Mouse (Mus musculus): ENCODE results near the gene Swi5. TPM values are rescaled to one million over a fixed set of nuclear protein-coding genes. Genes with fewer than 3 reads are reported as not detected.

Swi5 gene
- polyA plus RNA-seq, 1 experiment from 2014 or later: 158 TPM

DNA sequence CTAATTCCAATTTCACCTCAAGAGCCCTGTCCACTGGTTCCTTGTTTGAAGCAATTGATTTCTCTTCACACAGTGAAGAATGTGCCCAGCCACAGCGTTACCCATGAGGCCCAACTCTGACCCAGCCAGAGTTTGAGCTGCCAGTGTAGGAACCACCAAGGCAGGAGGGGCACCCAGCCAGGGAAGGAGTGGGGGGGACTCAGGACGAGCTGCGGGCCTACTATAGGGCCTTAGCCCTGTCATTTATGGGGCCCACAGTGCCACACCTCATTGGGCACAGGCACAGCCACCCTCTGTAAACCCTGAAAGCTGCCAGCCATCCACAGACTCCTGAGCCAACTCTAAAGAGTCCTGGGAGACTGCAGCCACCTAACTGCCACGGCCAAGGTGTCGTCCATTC lies 33.3 kb downstream of the Swi5 start:
- Histone ChIP-seq H3K4me1 (replicated peaks) (peaks cover 11% of the 10 kb centered on the region), H3K9ac (no peak overlapping the region), H3K27ac (replicated peaks) (no peak overlapping the region), H3K4me3 (replicated peaks) (no peak overlapping the region), H3K4me2 (no peak overlapping the region), H3K27me3 (no peaks in the 10 kb centered on the region), H3K9me3 (replicated peaks) (no peaks in the 10 kb centered on the region), H3K36me3 (replicated peaks) (peaks cover 74% of the 10 kb centered on the region)
- no peak for ATAC-seq (ENCODE audit: insufficient read depth)
- 61% methylated on average over 5 of the region's 5 CpGs for WGBS (ENCODE audit: insufficient replicate concordance)

DNA sequence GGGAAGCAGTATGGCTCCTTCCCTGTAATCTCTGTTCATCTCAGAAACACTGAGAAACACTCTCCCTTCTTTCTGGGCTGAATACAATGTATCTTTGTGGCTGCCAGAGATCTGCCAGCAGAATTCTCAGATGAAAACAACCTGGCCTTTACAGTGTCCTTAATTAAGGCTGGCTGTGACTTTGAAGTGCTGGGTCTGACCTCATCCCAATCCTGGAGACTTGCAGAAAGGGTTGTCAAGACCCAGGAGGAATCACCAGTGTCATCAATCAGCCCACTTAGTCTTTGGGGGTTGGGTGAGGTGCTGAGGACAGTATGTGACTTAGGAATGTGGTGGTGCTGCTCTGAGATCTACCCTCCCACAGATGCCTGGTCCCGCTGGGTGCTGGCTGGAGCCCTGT lies 34.5 kb downstream of the Swi5 start:
- no peak overlapping the region for H3K27ac ChIP-seq (replicated peaks)
- H3K4me3 ChIP-seq (replicated peaks): no peak overlapping the region
- peaks cover 85% of the 10 kb centered on the region for H3K36me3 ChIP-seq (replicated peaks)
- no peaks in the 10 kb centered on the region for H3K27me3 ChIP-seq
- 95% methylated on average over 1 of the region's 1 CpGs for WGBS (ENCODE audit: insufficient replicate concordance)
- no peak overlapping the region for H3K4me2 ChIP-seq
- H3K9me3 ChIP-seq (replicated peaks): no peaks in the 10 kb centered on the region
- H3K9ac ChIP-seq: no peak overlapping the region
- no peak for ATAC-seq (ENCODE audit: insufficient read depth)
- peaks cover under 1% of the 10 kb centered on the region for H3K4me1 ChIP-seq (replicated peaks)

DNA sequence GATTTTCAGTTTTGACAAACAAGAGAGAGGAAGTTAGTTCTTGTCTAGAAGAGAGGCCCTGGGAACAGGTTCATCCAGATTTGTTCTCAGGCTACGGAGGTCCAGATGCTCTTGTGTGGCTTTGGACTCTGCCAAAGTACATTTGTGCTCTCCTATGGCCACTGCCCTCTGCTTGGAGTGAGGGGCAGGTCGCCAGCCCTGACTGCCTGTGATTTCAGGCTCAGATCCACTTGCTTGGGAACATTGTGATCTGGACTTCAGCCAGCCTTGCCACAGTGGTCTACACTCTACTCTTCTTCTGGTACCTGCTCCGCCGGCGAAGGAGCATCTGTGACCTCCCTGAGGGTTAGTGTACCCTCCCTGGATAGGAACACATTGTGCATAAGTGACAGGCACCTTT lies 35.2 kb downstream of the Swi5 start:
- H3K4me2 ChIP-seq: no peak overlapping the region
- no peaks in the 10 kb centered on the region for H3K9me3 ChIP-seq (replicated peaks)
- ATAC-seq (ENCODE audit: insufficient read depth): no peak
- no peak overlapping the region for H3K27ac ChIP-seq (replicated peaks)
- H3K9ac ChIP-seq: no peak overlapping the region
- H3K27me3 ChIP-seq: no peaks in the 10 kb centered on the region
- peaks cover 85% of the 10 kb centered on the region for H3K36me3 ChIP-seq (replicated peaks)
- no peaks in the 10 kb centered on the region; the same call in 1 of the 2 replicates for H3K4me1 ChIP-seq (replicated peaks)
- no peak overlapping the region for H3K4me3 ChIP-seq (replicated peaks)
- WGBS (ENCODE audit: insufficient replicate concordance): 76% methylated on average over 5 of the region's 5 CpGs

DNA sequence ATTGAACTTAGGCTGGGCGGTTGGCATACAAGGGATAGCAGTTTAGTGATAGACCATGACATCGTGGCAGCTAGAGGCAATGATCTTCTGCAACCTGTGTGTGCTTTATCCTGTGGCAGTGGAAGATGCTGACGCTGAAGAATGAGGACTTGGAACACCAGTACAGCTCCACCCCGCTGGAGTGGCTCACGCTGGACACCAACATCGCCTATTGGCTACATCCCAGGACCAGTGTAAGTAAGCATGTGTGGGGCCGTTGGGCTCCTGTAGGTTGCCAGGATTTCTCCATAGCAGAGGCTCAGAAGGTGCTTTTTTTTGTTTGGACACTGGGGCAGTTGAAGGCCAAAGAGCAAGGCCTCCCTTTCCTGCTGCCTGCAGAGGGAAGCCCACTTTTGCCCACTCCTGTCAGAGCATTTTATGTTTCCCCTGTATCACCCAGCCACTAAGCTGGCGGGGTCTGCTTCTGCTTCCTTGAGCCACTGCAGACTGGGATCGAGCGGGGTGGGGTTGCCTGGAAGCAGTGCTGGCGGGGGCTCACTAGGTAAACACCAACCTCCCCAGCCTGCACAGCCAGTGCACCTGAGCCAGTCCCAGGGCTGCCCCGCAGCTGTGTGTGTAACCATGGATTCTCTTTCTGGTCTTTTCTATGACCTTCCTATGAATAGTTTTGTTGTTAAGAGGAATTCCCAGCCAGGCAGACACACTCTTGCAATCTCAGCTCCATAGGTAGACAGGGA lies 35.9 kb downstream of the Swi5 start:
- no peak for ATAC-seq (ENCODE audit: insufficient read depth)
- Histone ChIP-seq H3K4me2 (no peak overlapping the region), H3K9ac (no peak overlapping the region), H3K4me1 (replicated peaks) (no peaks in the 10 kb centered on the region; the same call in 1 of the 2 replicates), H3K4me3 (replicated peaks) (no peak overlapping the region), H3K27ac (replicated peaks) (no peak overlapping the region), H3K27me3 (no peaks in the 10 kb centered on the region), H3K9me3 (replicated peaks) (no peaks in the 10 kb centered on the region), H3K36me3 (replicated peaks) (peaks cover 84% of the 10 kb centered on the region)
- WGBS (ENCODE audit: insufficient replicate concordance): 69% methylated on average over 12 of the region's 12 CpGs

DNA sequence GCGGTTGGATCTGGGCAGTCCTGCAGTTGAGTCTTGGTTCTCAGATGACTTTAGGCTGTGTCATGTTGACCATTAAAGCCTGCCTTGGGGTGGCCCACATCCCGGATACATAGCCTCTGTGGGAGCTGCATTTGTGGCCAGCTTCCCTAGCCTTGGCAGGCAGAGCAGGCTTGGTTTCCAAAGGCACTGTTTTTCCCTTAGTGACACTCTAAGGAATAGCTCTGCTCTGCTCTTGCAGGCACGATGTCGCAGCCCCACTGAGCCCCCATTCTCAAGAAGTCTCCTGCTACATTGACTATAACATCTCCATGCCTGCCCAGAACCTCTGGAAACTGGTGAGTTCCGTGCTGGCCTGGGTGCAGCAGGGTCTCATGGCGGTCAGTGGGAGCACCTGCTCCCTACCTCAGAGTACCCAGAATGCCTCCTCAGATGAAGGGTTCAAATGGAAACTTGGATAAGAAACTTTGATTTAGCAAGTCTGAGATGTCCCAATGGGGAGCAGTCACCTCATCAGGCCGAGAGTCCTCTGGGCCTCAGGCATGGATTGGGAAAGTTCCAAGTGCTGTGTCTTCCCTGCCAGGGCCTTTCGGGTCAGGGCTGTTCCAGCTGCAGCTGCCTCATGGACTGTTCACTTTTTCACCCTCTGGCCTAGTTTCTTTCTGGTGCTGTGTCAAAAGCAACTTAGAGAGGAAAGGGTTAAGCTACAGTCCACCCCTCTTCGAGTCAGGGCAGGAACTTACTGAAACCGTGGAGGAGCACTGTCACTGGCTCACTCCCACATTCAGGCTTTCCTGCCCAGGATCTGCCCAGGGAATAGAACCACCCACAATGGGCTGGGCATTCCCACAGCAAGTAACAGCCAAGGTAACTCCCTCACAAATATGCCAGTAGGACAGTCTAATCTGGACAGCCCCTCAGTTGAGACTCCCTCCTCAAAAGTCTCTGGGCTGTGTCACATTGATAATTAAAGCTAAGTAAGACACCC lies 39.2 kb downstream of the Swi5 start:
- peaks cover 93% of the 10 kb centered on the region for H3K36me3 ChIP-seq (replicated peaks)
- H3K4me1 ChIP-seq (replicated peaks): no peaks in the 10 kb centered on the region
- H3K27ac ChIP-seq (replicated peaks): no peak overlapping the region
- 70% methylated on average over 10 of the region's 10 CpGs for WGBS (ENCODE audit: insufficient replicate concordance)
- no peak overlapping the region for H3K9ac ChIP-seq
- no peak for ATAC-seq (ENCODE audit: insufficient read depth)
- H3K4me3 ChIP-seq (replicated peaks): no peak overlapping the region
- no peaks in the 10 kb centered on the region for H3K27me3 ChIP-seq
- no peaks in the 10 kb centered on the region for H3K9me3 ChIP-seq (replicated peaks)
- no peak overlapping the region for H3K4me2 ChIP-seq

DNA sequence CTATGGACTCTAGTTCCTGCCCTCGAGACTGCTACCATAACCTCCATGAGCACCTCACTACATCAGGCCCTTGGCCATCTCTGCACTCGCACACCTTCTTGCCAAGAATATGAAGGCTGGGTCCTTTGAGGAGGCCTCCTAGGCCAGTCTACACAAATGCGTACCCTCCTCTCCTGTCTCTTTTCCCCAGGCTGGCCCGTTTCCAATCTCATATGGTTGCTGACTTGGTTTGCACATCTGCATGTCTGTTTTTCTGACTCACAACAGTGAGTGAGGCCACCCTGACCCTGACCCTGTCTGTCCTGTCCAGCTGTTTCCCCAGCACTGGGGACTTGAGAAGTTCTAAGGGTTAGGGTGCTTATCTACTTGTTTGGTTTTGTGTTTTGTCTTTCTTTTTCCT lies 41.1 kb downstream of the Swi5 start:
- Histone ChIP-seq H3K9ac (no peak overlapping the region), H3K9me3 (replicated peaks) (no peaks in the 10 kb centered on the region), H3K4me2 (no peak overlapping the region), H3K4me1 (replicated peaks) (no peaks in the 10 kb centered on the region), H3K4me3 (replicated peaks) (no peak overlapping the region), H3K27me3 (no peaks in the 10 kb centered on the region), H3K27ac (replicated peaks) (no peak overlapping the region), H3K36me3 (replicated peaks) (peaks cover 83% of the 10 kb centered on the region)
- ATAC-seq (ENCODE audit: insufficient read depth): no peak
- WGBS (ENCODE audit: insufficient replicate concordance): 62% methylated on average over 4 of the region's 4 CpGs

DNA sequence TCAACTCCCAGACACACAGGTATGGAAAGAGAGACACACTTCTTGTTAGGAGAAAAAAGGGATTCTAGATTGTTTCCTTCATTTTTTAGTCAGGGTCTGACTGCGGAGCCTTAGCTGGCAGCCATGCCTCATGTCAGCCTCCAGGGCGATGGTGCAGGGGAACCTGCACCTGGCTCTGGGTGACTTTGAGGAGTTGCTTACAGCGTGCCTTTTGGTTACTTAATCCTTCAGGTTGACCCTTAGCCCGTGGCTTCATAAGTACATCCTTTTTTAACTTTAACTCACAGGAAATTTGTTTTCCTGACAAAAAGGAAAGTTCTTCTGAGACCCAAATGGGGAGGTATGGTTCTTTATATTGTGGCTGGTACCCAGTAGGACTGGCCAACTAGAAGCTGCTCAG lies 44.9 kb downstream of the Swi5 start:
- no peak overlapping the region for H3K9ac ChIP-seq
- no peaks in the 10 kb centered on the region for H3K9me3 ChIP-seq (replicated peaks)
- H3K4me3 ChIP-seq (replicated peaks): no peak overlapping the region
- peaks cover 10% of the 10 kb centered on the region for H3K4me1 ChIP-seq (replicated peaks)
- no peak for ATAC-seq (ENCODE audit: insufficient read depth)
- H3K36me3 ChIP-seq (replicated peaks): peaks cover 68% of the 10 kb centered on the region
- no peaks in the 10 kb centered on the region for H3K27me3 ChIP-seq
- WGBS (ENCODE audit: insufficient replicate concordance): 71% methylated on average over 4 of the region's 4 CpGs
- H3K4me2 ChIP-seq: no peak overlapping the region
- no peak overlapping the region for H3K27ac ChIP-seq (replicated peaks)

DNA sequence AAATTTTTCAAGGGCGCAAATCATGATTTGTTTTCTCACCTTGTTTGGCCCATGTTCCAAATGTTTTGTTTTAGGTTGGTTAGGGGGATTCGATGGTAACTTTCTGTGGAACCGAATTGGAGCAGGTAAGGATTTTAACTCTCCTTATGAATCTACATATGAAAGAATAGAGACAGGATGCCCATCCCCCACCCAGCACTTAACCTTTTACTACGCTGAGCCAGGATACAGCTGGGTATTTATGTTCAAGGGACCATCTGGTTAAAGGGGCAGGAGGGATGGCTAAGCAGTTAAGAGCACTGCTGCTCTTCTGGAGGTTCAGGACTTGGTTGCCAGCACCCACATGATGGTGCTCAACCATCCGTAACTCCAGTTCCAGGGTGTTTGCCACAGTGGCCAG lies 47.3 kb downstream of the Swi5 start:
- H3K27ac ChIP-seq (replicated peaks): no peak overlapping the region
- H3K4me2 ChIP-seq: no peak overlapping the region
- 81% methylated on average over 5 of the region's 5 CpGs for WGBS (ENCODE audit: insufficient replicate concordance)
- H3K9ac ChIP-seq: no peak overlapping the region
- H3K9me3 ChIP-seq (replicated peaks): no peaks in the 10 kb centered on the region
- H3K27me3 ChIP-seq: no peaks in the 10 kb centered on the region
- no peak overlapping the region for H3K4me3 ChIP-seq (replicated peaks)
- H3K4me1 ChIP-seq (replicated peaks): peaks cover 28% of the 10 kb centered on the region
- ATAC-seq (ENCODE audit: insufficient read depth): no peak
- peaks cover 46% of the 10 kb centered on the region for H3K36me3 ChIP-seq (replicated peaks)

DNA sequence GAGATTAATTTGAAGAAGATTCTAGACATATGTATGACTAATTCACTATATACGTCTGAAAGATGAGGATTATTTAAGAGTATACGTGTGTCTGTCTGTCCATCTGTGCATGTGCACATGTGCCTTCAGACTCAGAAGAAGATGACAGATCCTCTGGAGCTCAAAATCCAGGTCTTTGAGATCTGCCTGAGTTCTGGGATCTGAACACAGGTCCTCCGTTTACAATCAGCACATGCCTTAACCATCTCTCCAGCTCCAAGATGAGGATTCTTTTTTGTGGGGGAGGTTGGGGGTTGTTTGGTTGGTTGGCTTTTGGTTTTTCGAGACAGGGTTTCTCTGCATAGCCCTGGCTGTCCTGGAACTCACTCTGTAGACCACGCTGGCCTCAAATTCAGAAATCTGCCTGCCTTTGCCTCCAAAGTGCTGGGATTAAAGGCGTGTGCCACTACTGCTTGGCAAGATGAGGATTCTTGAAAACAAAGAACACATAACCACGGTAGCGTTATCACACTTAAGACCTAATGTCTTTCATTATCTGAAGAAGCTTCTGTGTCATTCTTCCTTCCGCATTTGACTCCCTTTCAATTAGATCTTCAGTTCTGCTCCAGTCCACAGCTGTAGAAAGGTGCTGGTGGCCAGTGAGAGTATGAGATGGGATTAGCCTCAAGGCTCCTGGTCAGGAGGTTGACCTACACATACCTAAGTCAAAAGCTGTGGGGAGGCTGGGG lies 49.0 kb downstream of the Swi5 start:
- Histone ChIP-seq H3K9ac (no peak overlapping the region), H3K4me3 (replicated peaks) (no peak overlapping the region), H3K4me2 (no peak overlapping the region), H3K27ac (replicated peaks) (no peak overlapping the region), H3K9me3 (replicated peaks) (no peaks in the 10 kb centered on the region), H3K4me1 (replicated peaks) (peaks cover 41% of the 10 kb centered on the region), H3K36me3 (replicated peaks) (peaks cover 35% of the 10 kb centered on the region), H3K27me3 (no peaks in the 10 kb centered on the region)
- ATAC-seq (ENCODE audit: insufficient read depth): no peak
- 61% methylated on average over 9 of the region's 9 CpGs for WGBS (ENCODE audit: insufficient replicate concordance)

DNA sequence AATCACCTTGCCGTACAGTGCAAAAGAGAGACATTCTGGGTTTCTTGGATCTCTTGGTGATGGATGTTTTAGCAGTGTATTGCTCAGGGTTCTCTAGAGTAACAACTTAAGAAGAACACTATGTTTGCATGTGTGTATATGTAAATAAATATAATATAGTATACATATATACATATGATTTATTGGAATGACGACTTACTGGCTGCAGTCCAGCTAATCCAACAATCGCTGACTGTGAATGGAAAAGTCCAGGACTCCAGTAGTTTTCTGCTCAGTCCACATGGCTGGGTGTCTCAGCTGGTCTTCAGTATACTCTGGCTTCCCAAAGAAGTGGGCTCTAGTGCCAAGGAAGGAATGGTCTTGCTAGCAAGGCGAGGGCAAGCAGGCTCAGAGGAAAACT lies 50.3 kb downstream of the Swi5 start:
- no peaks in the 10 kb centered on the region for H3K27me3 ChIP-seq
- ATAC-seq (ENCODE audit: insufficient read depth): no peak
- WGBS (ENCODE audit: insufficient replicate concordance): 35% methylated on average over 4 of the region's 4 CpGs
- H3K36me3 ChIP-seq (replicated peaks): peaks cover 39% of the 10 kb centered on the region
- no peaks in the 10 kb centered on the region for H3K9me3 ChIP-seq (replicated peaks)
- peak overlapping the region; percentile 86; the same call in 1 of the 2 replicates for H3K27ac ChIP-seq (replicated peaks)
- peak overlapping the region; percentile 65 for H3K4me3 ChIP-seq (replicated peaks)
- H3K4me2 ChIP-seq: peak overlapping the region; percentile 89
- H3K4me1 ChIP-seq (replicated peaks): peaks cover 43% of the 10 kb centered on the region
- H3K9ac ChIP-seq: peak overlapping the region; percentile 69

Data from liver, embryonic 15.5 days (tissue).